Mouse (Mus musculus) embryonic fibroblast, embryonic 13.5 days (primary cell): ENCODE results near the gene Duox1.

Experiments
- CTCF ChIP-seq: IDR thresholded peaks from 2 replicates; pipeline ENCODE4 v1.5.1; 2011; ENCODE audit warnings: mild to moderate bottlenecking, control low read depth, low read length, moderate library complexity, borderline replicate concordance; ENCODE audit not compliant: insufficient read depth
- POLR2A ChIP-seq: IDR thresholded peaks from 2 replicates; pipeline ENCODE4 v1.6.1; 2011; ENCODE audit warnings: low read depth, mild to moderate bottlenecking, control low read depth, low read length, moderate library complexity

- no peak for TF ChIP-seq CTCF
- TF ChIP-seq POLR2A, result no peak
Measured at GRCm38 (mm10) chr2:122366039-122366438, 50.6 kb downstream of the Duox1 start.
